Mouse (Mus musculus) cerebellum, adult 2 months (tissue): ENCODE measurements at regions not wholly inside any gene's neighbourhood (a gene's known extent, or its start where the extent isn't known, plus 50 kb on each side); places are given as distances from the start of the nearest gene placed in this dataset.

Experiments used
- CTCF ChIP-seq: fragments of 200-500 bp; IDR thresholded peaks from 2 replicates; pipeline ENCODE4 v1.5.1; 2011; ENCODE audit warnings: low read depth, mild to moderate bottlenecking, control low read depth, low read length, moderate library complexity, borderline replicate concordance; ENCODE audit not compliant: insufficient read depth
- POLR2A ChIP-seq: fragments of 200-500 bp; IDR thresholded peaks from 2 replicates; pipeline ENCODE4 v1.6.1; 2011; ENCODE audit warnings: low read length, control low read depth, borderline replicate concordance; ENCODE audit not compliant: insufficient read depth

GRCm38 (mm10) chr5:120284625-120285024, 146.9 kb upstream of the Lhx5 start:
- TF ChIP-seq CTCF (no peak), POLR2A (no peak)
